Mouse (Mus musculus) limb, embryonic 14.5 days (tissue): Measurements from ENCODE around the gene Eps8l2. TPM values are rescaled to one million over a fixed set of nuclear protein-coding genes. Genes with fewer than 3 reads are reported as not detected.

ENCODE experiments used
- ATAC-seq: fragments of 200-750 bp; cut with Nextera tagmentation; 2 replicates; pipeline ENCODE4 v1.8.0; 2017; ENCODE audit warnings: low read depth, moderate number of reproducible peaks, moderate TSS enrichment; ENCODE audit not compliant: low FRiP score
- DNase-seq: peaks from one replicate; pipeline ENCODE4 v3.0.0-alpha.2; 2015; ENCODE audit warnings: low spot score
- H3K27ac ChIP-seq: fragments of 300-500 bp; sonication (generic); replicated peaks from 2 replicates; pipeline ENCODE4 v1.5.1; 2014; ENCODE audit warnings: low read depth, mild to moderate bottlenecking, low read length, moderate library complexity, mixed read lengths
- H3K27me3 ChIP-seq: fragments of 300-500 bp; sonication (generic); 2 replicates; pipeline ENCODE4 v1.6.1; 2014; ENCODE audit warnings: low read length, mixed read lengths; ENCODE audit not compliant: control insufficient read depth, insufficient read depth
- H3K36me3 ChIP-seq: fragments of 300-500 bp; sonication (generic); 2 replicates; pipeline ENCODE4 v1.6.1; 2014; ENCODE audit warnings: mild to moderate bottlenecking, low read length, moderate library complexity, mixed read lengths; ENCODE audit not compliant: control insufficient read depth, insufficient read depth
- H3K4me1 ChIP-seq: fragments of 300-500 bp; sonication (generic); 2 replicates; pipeline ENCODE4 v1.6.1; 2014; ENCODE audit warnings: antibody characterized with exemption, low read length, mixed read lengths; ENCODE audit not compliant: control insufficient read depth, insufficient read depth
- H3K4me2 ChIP-seq: fragments of 300-500 bp; sonication (generic); replicated peaks from 2 replicates; pipeline ENCODE4 v1.6.1; 2014; ENCODE audit warnings: low read depth, mild to moderate bottlenecking, low read length, moderate library complexity; ENCODE audit not compliant: severe bottlenecking
- H3K4me3 ChIP-seq: fragments of 300-500 bp; sonication (generic); replicated peaks from 2 replicates; pipeline ENCODE4 v1.5.1; 2014; ENCODE audit warnings: low read length
- H3K9ac ChIP-seq: fragments of 300-500 bp; sonication (generic); 2 replicates; pipeline ENCODE4 v1.6.1; 2014; ENCODE audit warnings: mild to moderate bottlenecking, low read depth, low read length, moderate library complexity; ENCODE audit not compliant: severe bottlenecking
- H3K9me3 ChIP-seq: fragments of 300-500 bp; sonication (generic); 2 replicates; pipeline ENCODE4 v1.6.1; 2016; ENCODE audit warnings: low read length; ENCODE audit not compliant: control insufficient read depth
- POLR2A ChIP-seq: fragments of 200-500 bp; IDR thresholded peaks from 2 replicates; pipeline ENCODE4 v1.8.0; 2012; ENCODE audit warnings: inconsistent platforms, mild to moderate bottlenecking, moderate library complexity, borderline replicate concordance; ENCODE audit not compliant: insufficient read depth, insufficient read length; ENCODE audit errors: extremely low read depth
- WGBS: fragments of 180-500 bp; shearing (Covaris S2); extraction: QIAGEN DNeasy Blood & Tissue Kit; methylation state at CpG from one replicate; pipeline ENCODE4 v1.1.7; 2014; 5-methylcytosine and 5-hydroxymethylcytosine counted together
- polyA plus RNA-seq, 2 experiments: library from polyadenylated mRNA; depleted of rRNA in 1 of 2; stranded (reverse) in 1 of 2; unstranded in 1 of 2; fragments of >200 nt; fragmentation: Nextera tagmentation in 1 of 2; extraction: Ambion mirVana in 1 of 2; gene quantifications; 2 replicates each; pipeline versions ENCODE4 v1.2.1 to v1.2.3; 2012 to 2014

Eps8l2 gene
- polyA plus RNA-seq, 2 experiments, result 19.0 to 22.4 TPM

- H3K4me3 ChIP-seq, result no peak overlapping the region
- no peaks in the 10 kb centered on the region for H3K27me3 ChIP-seq
- no peaks in the 10 kb centered on the region for H3K4me1 ChIP-seq
- ATAC-seq, result no peak
- no peak for DNase-seq
- 84% methylated on average over 4 of the region's 4 CpGs for WGBS
- no peak for TF ChIP-seq POLR2A
- no peak overlapping the region for H3K27ac ChIP-seq
- H3K36me3 ChIP-seq, result no peaks in the 10 kb centered on the region
- no peak overlapping the region for H3K4me2 ChIP-seq
- H3K9ac ChIP-seq, result no peak overlapping the region
- H3K9me3 ChIP-seq, result no peaks in the 10 kb centered on the region
These were observed 28.7 kb downstream of the Eps8l2 start for GRCm38 (mm10) chr7:141367358-141367757.

GRCm38 (mm10) chr7:141369918-141370317 lies 31.2 kb downstream of the Eps8l2 start:
- TF ChIP-seq POLR2A, result no peak
- DNase-seq (no peak), ATAC-seq (no peak)
- Histone ChIP-seq H3K36me3 (no peaks in the 10 kb centered on the region), H3K9ac (no peak overlapping the region), H3K4me1 (no peaks in the 10 kb centered on the region), H3K4me3 (no peak overlapping the region), H3K9me3 (no peaks in the 10 kb centered on the region), H3K27me3 (no peaks in the 10 kb centered on the region), H3K27ac (no peak overlapping the region), H3K4me2 (no peak overlapping the region)
- WGBS, result 68% methylated on average over 5 of the region's 5 CpGs

GRCm38 (mm10) chr7:141371942-141372595 lies 33.4 kb downstream of the Eps8l2 start:
- no peak overlapping the region for H3K27ac ChIP-seq
- TF ChIP-seq POLR2A, result no peak
- H3K4me3 ChIP-seq, result no peak overlapping the region
- no peaks in the 10 kb centered on the region for H3K9me3 ChIP-seq
- no peaks in the 10 kb centered on the region for H3K36me3 ChIP-seq
- no peak for ATAC-seq
- H3K27me3 ChIP-seq, result no peaks in the 10 kb centered on the region
- no peak overlapping the region for H3K9ac ChIP-seq
- 51% methylated on average over 6 of the region's 6 CpGs for WGBS
- no peak for DNase-seq
- no peaks in the 10 kb centered on the region for H3K4me1 ChIP-seq
- H3K4me2 ChIP-seq, result no peak overlapping the region

GRCm38 (mm10) chr7:141373611-141374010 lies 34.9 kb downstream of the Eps8l2 start:
- 68% methylated on average over 6 of the region's 6 CpGs for WGBS
- Histone ChIP-seq H3K4me3 (no peak overlapping the region), H3K4me1 (no peaks in the 10 kb centered on the region), H3K4me2 (no peak overlapping the region), H3K36me3 (no peaks in the 10 kb centered on the region), H3K27me3 (no peaks in the 10 kb centered on the region), H3K9me3 (no peaks in the 10 kb centered on the region), H3K27ac (no peak overlapping the region), H3K9ac (no peak overlapping the region)
- no peak for ATAC-seq
- DNase-seq, result no peak
- TF ChIP-seq POLR2A, result no peak

- H3K27ac ChIP-seq, result no peak overlapping the region
- TF ChIP-seq POLR2A, result no peak
- H3K4me2 ChIP-seq, result no peak overlapping the region
- no peak overlapping the region for H3K4me3 ChIP-seq
- DNase-seq (no peak), ATAC-seq (no peak)
- no peaks in the 10 kb centered on the region for H3K36me3 ChIP-seq
- no peaks in the 10 kb centered on the region for H3K9me3 ChIP-seq
- no peak overlapping the region for H3K9ac ChIP-seq
- no peaks in the 10 kb centered on the region for H3K4me1 ChIP-seq
- H3K27me3 ChIP-seq, result no peaks in the 10 kb centered on the region
These were observed 35.7 kb downstream of the Eps8l2 start for GRCm38 (mm10) chr7:141374399-141374798.

GRCm38 (mm10) chr7:141379584-141379983 lies 40.9 kb downstream of the Eps8l2 start:
- Histone ChIP-seq H3K4me1 (no peaks in the 10 kb centered on the region), H3K9me3 (no peaks in the 10 kb centered on the region), H3K27ac (no peak overlapping the region), H3K4me3 (no peak overlapping the region), H3K27me3 (no peaks in the 10 kb centered on the region), H3K4me2 (no peak overlapping the region), H3K9ac (no peak overlapping the region), H3K36me3 (no peaks in the 10 kb centered on the region)
- no peak for TF ChIP-seq POLR2A
- DNase-seq (no peak), ATAC-seq (no peak)
- 23% methylated on average over 4 of the region's 4 CpGs for WGBS
